Mouse (Mus musculus) right cerebral cortex, adult 2 months (tissue): ENCODE measurements around the gene Oaz3.
A peak's percentile ranks its signal among the peaks of the same experiment; 100 is the strongest.

Experiments
- DNase-seq, 2 experiments: peaks; one replicate each; pipeline ENCODE4 v3.0.0; 2021 to 2022; ENCODE audit warnings: low spot score in 2 of 2

The Oaz3 gene

GRCm38 (mm10) chr3:94443597-94443964 lies at the start of gene Oaz3:
TSS of gene Oaz3 (minus strand) at chr3:94443915.
- no peak for DNase-seq

GRCm38 (mm10) chr3:94487581-94487980 lies 43.9 kb upstream of the Oaz3 start:
- no peak for DNase-seq

- no peak for DNase-seq
Measured at GRCm38 (mm10) chr3:94485922-94486321, 42.2 kb upstream of the Oaz3 start.

GRCm38 (mm10) chr3:94483790-94484439 lies 40.2 kb upstream of the Oaz3 start:
- peak; percentile 97 to 99 for DNase-seq

GRCm38 (mm10) chr3:94482764-94483385 lies 39.2 kb upstream of the Oaz3 start:
- peak in 1 of 2 experiments; percentile 52 for DNase-seq

- DNase-seq: no peak
Measured at GRCm38 (mm10) chr3:94481429-94481828, 37.7 kb upstream of the Oaz3 start.

GRCm38 (mm10) chr3:94480291-94480884 lies 36.7 kb upstream of the Oaz3 start, which contains the start of gene Riiad1:
TSS of gene Riiad1 (minus strand) at chr3:94480341.
- no peak for DNase-seq

- no peak for DNase-seq
Measured at GRCm38 (mm10) chr3:94479564-94479963, 35.8 kb upstream of the Oaz3 start.

- DNase-seq: no peak
Measured at GRCm38 (mm10) chr3:94478591-94479169, 35.0 kb upstream of the Oaz3 start.

GRCm38 (mm10) chr3:94477981-94478422 lies 34.3 kb upstream of the Oaz3 start, which contains the start of gene Celf3:
TSS of gene Celf3 (plus strand) at chr3:94478295.
- peak in 1 of 2 experiments; percentile 78 for DNase-seq

GRCm38 (mm10) chr3:94477444-94477843 lies 33.7 kb upstream of the Oaz3 start:
- DNase-seq: peak in 1 of 2 experiments; percentile 64

- no peak for DNase-seq
Measured at GRCm38 (mm10) chr3:94476301-94477035, 32.8 kb upstream of the Oaz3 start.

GRCm38 (mm10) chr3:94473567-94474232 lies 30.0 kb upstream of the Oaz3 start:
- no peak for DNase-seq

GRCm38 (mm10) chr3:94473115-94473505 lies 29.4 kb upstream of the Oaz3 start:
- DNase-seq: no peak

- peak in 1 of 2 experiments; percentile 14 for DNase-seq
Measured at GRCm38 (mm10) chr3:94472447-94473114, 28.9 kb upstream of the Oaz3 start.

GRCm38 (mm10) chr3:94468931-94469330 lies 25.2 kb upstream of the Oaz3 start:
- DNase-seq: no peak

- DNase-seq: peak; percentile 66 to 77
Measured at GRCm38 (mm10) chr3:94465632-94466430, 22.1 kb upstream of the Oaz3 start.

GRCm38 (mm10) chr3:94463926-94464578 lies 20.3 kb upstream of the Oaz3 start:
- peak; percentile 36 to 55 for DNase-seq

- DNase-seq: no peak
Measured at GRCm38 (mm10) chr3:94459834-94460233, 16.1 kb upstream of the Oaz3 start.
